Mouse (Mus musculus): ENCODE data around the gene Fpgs. TPM values are rescaled to one million over a fixed set of nuclear protein-coding genes. Genes with fewer than 3 reads are reported as not detected.

Fpgs gene
- polyA plus RNA-seq, 1 experiment from 2014 or later, result 29.5 TPM

DNA sequence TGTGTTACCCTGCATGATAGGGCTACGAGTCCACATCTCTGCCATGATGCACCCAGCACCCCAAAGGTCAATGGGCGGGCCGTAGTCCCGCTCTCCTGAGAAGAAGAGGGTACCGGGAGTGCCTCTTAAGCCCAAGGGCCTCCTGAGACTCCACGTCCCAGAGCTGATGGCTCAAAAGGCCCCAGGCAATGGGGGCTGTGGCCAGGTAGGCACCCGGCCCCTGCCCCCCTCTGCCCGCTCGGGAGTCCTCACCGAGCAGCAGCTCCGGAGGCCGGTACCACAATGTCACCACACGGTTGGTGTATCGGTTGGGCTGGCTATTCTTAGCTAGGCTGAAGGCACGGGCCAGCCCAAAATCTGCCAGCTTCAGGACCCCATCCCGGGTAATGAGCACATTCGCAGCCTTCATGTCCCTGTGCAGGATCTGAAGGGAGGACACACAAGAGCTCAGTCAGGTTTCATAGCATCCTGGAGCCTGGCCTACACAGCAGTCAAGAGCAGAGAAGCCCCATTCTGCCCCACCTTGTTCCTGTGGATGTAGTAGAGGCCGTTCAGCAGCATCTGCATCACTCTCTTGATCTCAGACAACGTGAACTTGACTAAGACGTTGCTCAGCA lies 5.7 kb upstream of the Fpgs start:
- H3K4me3 ChIP-seq, result no peak overlapping the region; the same call in 1 of the 2 replicates

DNA sequence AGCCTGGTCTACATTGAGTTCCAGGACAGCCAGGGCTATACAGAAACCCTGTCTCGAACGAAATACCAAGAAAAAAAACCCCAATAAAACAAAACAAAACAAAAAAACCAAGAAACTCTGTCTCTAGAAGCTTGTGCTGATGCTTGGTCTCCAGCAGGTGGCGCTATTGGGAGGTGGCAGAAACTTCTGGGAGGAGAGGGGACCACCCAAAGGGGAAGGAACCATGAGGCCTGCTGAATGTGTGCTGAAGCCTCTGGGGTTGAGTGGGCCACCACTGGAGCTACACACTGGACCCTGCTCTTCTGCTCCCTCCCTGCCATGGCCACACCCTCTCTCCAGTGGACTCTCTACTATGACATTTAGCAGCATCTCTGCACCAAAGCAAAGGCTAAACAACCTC lies 4.7 kb upstream of the Fpgs start:
- no peak overlapping the region for H3K4me3 ChIP-seq
- peaks cover 79% of the 10 kb centered on the region for H3K36me3 ChIP-seq (replicated peaks)

More for the DNA sequence above, 5.7 kb upstream of the Fpgs start:
- WGBS, result 95% methylated on average over 20 of the region's 20 CpGs
- Histone ChIP-seq H3K27me3 (ENCODE audit: poor library complexity, severe bottlenecking) (no peaks in the 10 kb centered on the region), H3K4me1 (peaks cover 41% of the 10 kb centered on the region), H3K9me3 (no peaks in the 10 kb centered on the region), H3K27ac (no peak overlapping the region), H3K36me3 (replicated peaks) (peaks cover 69% of the 10 kb centered on the region)
- DNase-seq (ENCODE audit: extremely low spot score, low spot score), result no peak

DNA sequence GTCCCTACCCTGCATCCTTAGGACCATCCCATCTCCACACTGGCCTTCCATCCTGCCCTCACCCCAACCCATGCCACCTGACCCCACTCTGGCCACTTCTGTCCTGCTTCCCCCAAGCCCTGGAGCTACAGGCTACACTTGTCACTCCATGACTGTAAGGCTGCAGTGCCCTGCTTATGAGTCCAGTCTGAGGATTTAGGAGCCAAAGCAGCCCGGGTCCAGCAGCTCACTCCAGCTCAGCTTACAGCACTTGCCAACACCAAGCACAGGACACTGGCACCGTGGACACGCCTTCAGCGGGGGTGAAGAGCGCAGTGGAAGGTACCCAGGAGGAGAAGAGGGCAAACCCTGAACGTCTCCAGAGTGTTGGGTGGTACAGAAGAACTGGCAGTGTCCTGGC lies 3.0 kb upstream of the Fpgs start:
- Histone ChIP-seq H3K9me3 (no peaks in the 10 kb centered on the region), H3K36me3 (replicated peaks) (peaks cover 95% of the 10 kb centered on the region), H3K4me3 (no peak overlapping the region), H3K27me3 (ENCODE audit: poor library complexity, severe bottlenecking) (no peaks in the 10 kb centered on the region), H3K4me1 (peaks cover 18% of the 10 kb centered on the region), H3K27ac (no peak overlapping the region)
- no peak for DNase-seq (ENCODE audit: extremely low spot score, low spot score)
- 96% methylated on average over 6 of the region's 6 CpGs for WGBS

More for the DNA sequence above, 4.7 kb upstream of the Fpgs start:
- Histone ChIP-seq H3K27ac (no peak overlapping the region), H3K9me3 (no peaks in the 10 kb centered on the region), H3K27me3 (ENCODE audit: poor library complexity, severe bottlenecking) (no peaks in the 10 kb centered on the region), H3K4me1 (peaks cover 31% of the 10 kb centered on the region)
- WGBS, result 53% methylated on average over 3 of the region's 3 CpGs
- DNase-seq (ENCODE audit: extremely low spot score, low spot score), result peak; percentile 75

DNA sequence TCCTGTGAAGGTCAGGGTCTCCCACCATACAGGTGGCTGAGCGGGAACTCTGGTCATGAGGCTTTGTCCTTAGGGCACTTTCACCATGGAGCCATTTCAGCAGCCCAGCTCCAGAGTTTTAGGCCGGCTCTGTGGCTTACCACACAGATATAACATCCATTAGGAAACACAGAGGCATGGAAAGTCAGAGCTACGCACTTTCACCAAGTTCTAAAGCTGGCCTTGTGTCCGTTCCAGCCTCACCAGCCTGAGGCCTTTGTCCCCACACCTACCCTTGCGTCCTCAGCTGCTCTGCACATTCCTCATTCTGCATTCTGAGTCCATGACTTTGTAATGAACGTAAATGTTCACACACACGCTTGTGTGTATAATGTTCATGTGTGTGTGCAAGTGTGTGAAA lies 1.1 kb upstream of the Fpgs start:
- no peaks in the 10 kb centered on the region for H3K27me3 ChIP-seq (ENCODE audit: poor library complexity, severe bottlenecking)
- WGBS, result 95% methylated on average over 7 of the region's 7 CpGs
- no peak for DNase-seq (ENCODE audit: extremely low spot score, low spot score)
- H3K4me1 ChIP-seq, result peaks cover 9% of the 10 kb centered on the region
- no peak overlapping the region for H3K27ac ChIP-seq
- H3K9me3 ChIP-seq, result no peaks in the 10 kb centered on the region
- no peak overlapping the region for H3K4me3 ChIP-seq
- peaks cover 82% of the 10 kb centered on the region for H3K36me3 ChIP-seq (replicated peaks)

DNA sequence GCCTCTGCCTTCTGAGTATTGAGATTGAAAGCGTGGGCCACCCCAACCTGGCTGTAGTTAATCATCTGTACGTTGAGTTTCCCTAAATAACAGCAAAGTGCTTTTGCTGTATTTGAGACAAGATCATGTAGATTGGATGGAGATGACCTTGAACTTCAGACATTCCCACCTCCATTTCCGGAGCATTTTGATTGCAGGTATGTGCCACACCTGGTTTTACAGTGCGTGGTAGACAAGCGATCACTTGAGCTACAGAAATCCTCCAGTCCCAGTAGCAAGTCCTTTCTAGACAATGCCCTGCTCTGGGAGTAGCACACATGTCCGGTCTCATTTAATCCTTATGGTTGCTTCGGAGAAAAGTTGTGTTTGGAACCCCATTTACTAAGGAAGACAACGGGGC lies 899 bp downstream of the Fpgs start:
- peaks cover 63% of the 10 kb centered on the region for H3K36me3 ChIP-seq (replicated peaks)
- no peak overlapping the region for H3K4me3 ChIP-seq
- no peaks in the 10 kb centered on the region for H3K4me1 ChIP-seq
- no peaks in the 10 kb centered on the region for H3K27me3 ChIP-seq (ENCODE audit: poor library complexity, severe bottlenecking)
- WGBS, result 94% methylated on average over 8 of the region's 8 CpGs
- no peak for DNase-seq (ENCODE audit: extremely low spot score, low spot score)
- H3K27ac ChIP-seq, result no peak overlapping the region
- H3K9me3 ChIP-seq, result no peaks in the 10 kb centered on the region

DNA sequence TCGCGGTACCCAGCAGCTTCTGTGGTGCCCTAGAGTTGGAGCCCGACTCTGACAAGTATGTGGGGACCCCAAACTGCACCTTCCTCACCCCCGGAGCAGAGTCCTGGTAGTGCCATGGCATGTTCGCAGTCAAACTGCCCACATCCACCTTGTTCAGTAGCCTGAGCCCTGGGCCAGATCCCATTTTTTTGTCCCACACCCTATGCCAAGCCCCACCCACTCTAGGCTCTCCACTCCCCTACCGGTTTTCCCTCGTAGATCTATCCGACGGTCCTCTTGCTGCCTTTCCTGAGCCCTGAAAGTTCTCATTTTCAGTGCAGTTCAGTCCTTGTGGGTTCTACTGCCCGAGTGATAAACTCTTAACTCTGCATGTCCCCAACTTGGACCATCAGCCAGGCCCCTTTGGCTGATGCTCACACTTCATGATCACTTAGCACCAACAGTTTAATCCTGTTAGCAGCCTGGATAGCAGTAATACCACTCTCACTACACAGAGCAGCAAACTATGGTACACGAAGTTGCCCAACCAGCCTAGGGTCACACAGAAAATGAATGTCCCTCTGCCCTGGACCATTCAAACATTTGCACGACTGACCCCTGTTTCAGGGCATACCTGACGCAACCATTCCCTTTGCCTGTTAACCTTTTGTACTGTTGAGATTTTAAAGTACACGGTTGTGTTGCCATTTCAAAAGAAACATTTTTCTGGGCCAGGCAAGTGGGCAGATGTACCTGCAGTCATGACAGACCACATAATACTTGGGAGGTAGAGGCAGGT lies 2.8 kb downstream of the Fpgs start:
- H3K9me3 ChIP-seq, result no peaks in the 10 kb centered on the region
- 87% methylated on average over 14 of the region's 14 CpGs for WGBS
- no peaks in the 10 kb centered on the region for H3K27me3 ChIP-seq (ENCODE audit: poor library complexity, severe bottlenecking)
- DNase-seq (ENCODE audit: extremely low spot score, low spot score), result no peak
- no peaks in the 10 kb centered on the region for H3K4me1 ChIP-seq
- 0 out of 2 replicates have a peak overlapping the region, but pooled peaks have one; percentile 20 for H3K27ac ChIP-seq
- no peak overlapping the region for H3K4me3 ChIP-seq
- peaks cover 44% of the 10 kb centered on the region for H3K36me3 ChIP-seq (replicated peaks)

DNA sequence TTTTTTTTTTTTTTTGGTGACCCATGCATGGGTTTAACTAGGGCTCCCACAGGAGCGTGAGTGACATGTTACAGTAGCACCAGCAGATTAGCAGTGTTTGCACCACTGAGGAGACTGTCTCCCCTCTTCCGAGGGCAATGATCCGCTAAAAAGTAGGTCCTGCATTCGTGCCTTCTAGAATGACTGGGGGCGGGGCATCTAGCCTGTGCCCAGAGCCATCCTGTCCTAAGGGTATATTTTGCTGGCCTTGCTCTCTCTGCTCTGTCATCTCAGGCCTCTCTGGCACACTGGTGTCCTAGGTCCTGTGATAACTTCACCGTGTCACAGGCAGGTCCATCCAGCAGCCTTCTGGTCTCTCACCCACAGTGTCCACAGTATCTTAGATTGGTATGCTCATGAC lies 4.3 kb downstream of the Fpgs start:
- 0 out of 2 replicates have a peak, but pooled peaks cover under 1% of the 10 kb centered on the region for H3K4me1 ChIP-seq

DNA sequence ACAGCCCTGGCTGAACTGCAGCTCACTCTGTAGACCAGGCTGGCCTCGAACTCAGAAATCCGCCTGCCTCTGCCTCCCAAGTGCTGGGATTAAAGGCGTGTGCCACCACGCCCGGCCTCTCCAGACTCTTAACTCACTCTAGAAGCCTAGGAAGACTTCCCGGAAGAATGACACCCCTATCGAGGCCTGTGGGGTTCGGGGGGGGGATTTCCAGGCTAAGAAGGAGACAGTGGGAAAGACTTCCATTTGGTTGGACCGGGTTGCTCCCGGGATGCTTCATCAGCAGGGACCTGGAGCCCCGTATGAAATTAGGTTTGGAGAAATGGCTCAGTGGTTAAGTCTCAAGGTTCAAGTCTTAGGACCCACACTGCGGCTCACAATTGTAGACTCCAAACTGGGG lies 9.3 kb downstream of the Fpgs start:
- Histone ChIP-seq H3K9me3 (no peaks in the 10 kb centered on the region), H3K36me3 (replicated peaks) (peaks cover 12% of the 10 kb centered on the region; the same call in 1 of the 2 replicates), H3K27me3 (ENCODE audit: poor library complexity, severe bottlenecking) (no peaks in the 10 kb centered on the region), H3K27ac (peak overlapping the region; percentile 92), H3K4me3 (peak overlapping the region; percentile 94), H3K4me1 (peaks cover 41% of the 10 kb centered on the region)
- WGBS, result 90% methylated on average over 12 of the region's 12 CpGs
- no peak for DNase-seq (ENCODE audit: extremely low spot score, low spot score)

More for the DNA sequence above, 4.3 kb downstream of the Fpgs start:
- H3K4me3 ChIP-seq, result no peak overlapping the region
- H3K36me3 ChIP-seq (replicated peaks), result peaks cover 29% of the 10 kb centered on the region
- DNase-seq (ENCODE audit: extremely low spot score, low spot score), result no peak
- H3K27me3 ChIP-seq (ENCODE audit: poor library complexity, severe bottlenecking), result no peaks in the 10 kb centered on the region
- WGBS, result 88% methylated on average over 6 of the region's 6 CpGs
- no peak overlapping the region for H3K27ac ChIP-seq
- no peaks in the 10 kb centered on the region for H3K9me3 ChIP-seq

DNA sequence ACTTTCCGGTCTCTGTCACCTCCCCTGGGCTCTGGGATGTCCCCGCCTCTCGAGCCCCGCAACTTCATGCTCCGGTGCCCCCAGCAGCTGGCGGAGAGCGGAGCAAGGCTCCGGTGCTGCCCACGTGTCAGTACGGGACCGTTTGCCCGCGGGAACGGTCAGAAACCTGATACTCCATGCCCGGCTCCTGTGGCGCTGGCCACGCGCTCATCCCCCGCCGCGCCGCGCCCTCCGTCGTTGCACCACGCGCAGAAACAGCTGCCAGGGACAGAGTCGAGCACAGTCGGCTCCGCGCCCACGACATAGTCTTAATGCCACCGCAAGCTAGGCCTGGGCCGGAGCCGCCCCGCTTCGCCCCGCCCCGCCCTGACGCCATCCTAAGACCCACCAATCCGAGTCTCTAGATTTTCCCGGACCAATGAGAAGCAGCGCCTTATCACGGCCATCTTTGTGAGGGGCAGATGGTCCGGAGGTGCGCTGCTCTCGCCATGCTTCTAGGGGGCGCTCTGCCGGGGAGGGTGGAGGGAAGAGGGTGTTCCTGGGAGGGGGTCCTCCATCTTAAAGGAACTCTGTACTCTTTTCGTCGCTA lies 10.0 kb downstream of the Fpgs start:
- Histone ChIP-seq H3K9me3 (no peaks in the 10 kb centered on the region), H3K4me3 (peak overlapping the region; percentile 94), H3K4me1 (peaks cover 43% of the 10 kb centered on the region), H3K27ac (peak overlapping the region; percentile 92), H3K36me3 (replicated peaks) (peaks cover 12% of the 10 kb centered on the region; the same call in 1 of the 2 replicates), H3K27me3 (ENCODE audit: poor library complexity, severe bottlenecking) (no peaks in the 10 kb centered on the region)
- DNase-seq (ENCODE audit: extremely low spot score, low spot score), result peak; percentile 96
- under 1% methylated on average over 51 of the region's 51 CpGs for WGBS

DNA sequence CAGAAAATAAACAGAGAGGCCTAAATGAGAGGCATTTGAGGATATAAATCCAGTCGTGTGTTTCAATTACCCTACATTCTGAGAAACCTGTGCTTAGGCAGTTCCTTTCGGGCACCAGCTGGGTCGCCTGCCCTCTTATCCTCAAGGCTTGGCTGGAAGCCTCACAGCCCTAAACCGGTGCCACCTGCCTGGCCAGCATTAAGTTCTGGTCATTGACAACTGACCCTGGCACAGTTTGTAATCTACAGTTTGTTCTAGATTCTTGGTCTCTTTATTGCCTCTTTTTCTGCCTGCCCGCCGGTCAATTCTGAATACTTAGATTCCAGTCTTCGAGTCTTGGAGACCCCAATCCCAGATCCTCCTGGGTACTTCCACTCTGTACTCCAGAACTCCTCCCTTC lies 10.7 kb downstream of the Fpgs start:
- peaks cover 43% of the 10 kb centered on the region for H3K4me1 ChIP-seq
- H3K36me3 ChIP-seq (replicated peaks), result peaks cover 12% of the 10 kb centered on the region
- 23% methylated on average over 7 of the region's 7 CpGs for WGBS
- no peaks in the 10 kb centered on the region for H3K9me3 ChIP-seq
- no peak for DNase-seq (ENCODE audit: extremely low spot score, low spot score)
- H3K4me3 ChIP-seq, result peak overlapping the region; percentile 94
- H3K27me3 ChIP-seq (ENCODE audit: poor library complexity, severe bottlenecking), result no peaks in the 10 kb centered on the region
- peak overlapping the region; percentile 92 for H3K27ac ChIP-seq

DNA sequence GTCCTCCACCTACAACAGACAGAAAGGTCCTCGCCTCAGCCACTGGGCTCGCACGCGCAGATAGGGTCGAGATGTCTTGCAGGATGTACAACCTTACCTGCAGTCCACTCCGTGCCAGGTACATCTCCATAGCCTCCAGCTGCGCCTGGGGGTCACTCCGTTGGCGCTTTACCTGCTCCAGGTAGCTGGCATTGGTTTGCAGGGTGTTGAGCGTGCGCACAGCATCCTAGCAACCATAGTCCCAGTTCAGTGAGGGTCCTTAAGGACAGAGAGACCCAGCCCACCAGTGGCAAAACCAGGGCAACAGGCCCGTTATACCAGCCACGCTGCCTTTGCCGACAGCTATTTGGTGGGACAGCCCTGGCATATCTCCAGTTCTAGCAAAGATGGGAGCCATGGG lies 11.4 kb downstream of the Fpgs start:
- H3K4me1 ChIP-seq, result peaks cover 43% of the 10 kb centered on the region
- WGBS, result 95% methylated on average over 14 of the region's 14 CpGs
- H3K27me3 ChIP-seq (ENCODE audit: poor library complexity, severe bottlenecking), result no peaks in the 10 kb centered on the region
- H3K27ac ChIP-seq, result no peak overlapping the region
- no peaks in the 10 kb centered on the region for H3K9me3 ChIP-seq
- H3K36me3 ChIP-seq (replicated peaks), result peaks cover 20% of the 10 kb centered on the region
- DNase-seq (ENCODE audit: extremely low spot score, low spot score), result no peak
- H3K4me3 ChIP-seq, result peak overlapping the region; percentile 94

DNA sequence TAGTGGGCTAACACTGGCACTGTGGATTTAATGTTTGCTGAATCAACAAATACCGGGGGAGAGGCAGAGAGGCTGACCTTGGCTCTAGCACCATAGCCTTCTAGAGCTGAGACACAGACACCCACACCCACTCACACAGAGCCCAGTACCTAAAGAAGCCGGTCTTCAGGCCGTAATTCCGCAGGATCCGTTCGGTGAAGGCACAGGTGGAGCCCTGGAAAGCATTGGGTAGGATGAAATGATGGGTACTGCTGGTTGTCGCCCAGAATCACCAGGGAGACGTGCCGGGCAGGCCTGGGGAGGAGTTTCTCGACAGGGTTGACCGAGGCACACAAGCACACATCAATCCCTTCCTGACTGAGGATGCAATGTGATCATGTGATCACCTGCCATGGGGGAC lies 12.9 kb downstream of the Fpgs start:
- Histone ChIP-seq H3K27me3 (ENCODE audit: poor library complexity, severe bottlenecking) (no peaks in the 10 kb centered on the region), H3K27ac (no peak overlapping the region), H3K9me3 (no peaks in the 10 kb centered on the region), H3K36me3 (replicated peaks) (peaks cover 35% of the 10 kb centered on the region), H3K4me1 (peaks cover 43% of the 10 kb centered on the region), H3K4me3 (no peak overlapping the region)
- WGBS, result 91% methylated on average over 11 of the region's 11 CpGs
- no peak for DNase-seq (ENCODE audit: extremely low spot score, low spot score)

DNA sequence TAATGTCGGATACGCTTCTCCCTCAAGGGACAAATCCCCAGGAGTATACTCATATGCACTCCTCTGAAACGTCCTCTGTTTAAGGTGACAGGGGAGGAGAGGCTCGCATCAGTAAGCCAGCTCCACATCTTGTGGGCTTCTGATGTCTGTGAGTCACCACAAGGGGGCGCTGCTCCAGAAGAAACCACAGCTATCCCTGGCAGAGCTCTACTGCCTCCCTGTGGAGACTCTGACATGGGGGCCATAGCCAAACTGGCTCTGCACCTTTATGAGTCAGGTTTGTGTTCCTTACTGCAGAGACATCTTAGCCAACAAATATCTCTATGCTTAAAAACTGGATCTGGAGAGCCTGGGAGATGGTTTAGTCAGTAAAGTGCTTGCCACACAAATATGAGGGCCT lies 14.5 kb downstream of the Fpgs start:
- Histone ChIP-seq H3K36me3 (replicated peaks) (peaks cover 51% of the 10 kb centered on the region), H3K4me1 (peaks cover 40% of the 10 kb centered on the region), H3K9me3 (no peaks in the 10 kb centered on the region), H3K27ac (no peak overlapping the region), H3K4me3 (no peak overlapping the region), H3K27me3 (ENCODE audit: poor library complexity, severe bottlenecking) (no peaks in the 10 kb centered on the region)
- peak; percentile 89 for DNase-seq (ENCODE audit: extremely low spot score, low spot score)
- 26% methylated on average over 5 of the region's 5 CpGs for WGBS
